Mouse (Mus musculus) brain, embryonic 14.5 days (tissue): Measurements from ENCODE around the gene 0610040J01Rik. TPM values are rescaled to one million over a fixed set of nuclear protein-coding genes. Genes with fewer than 3 reads are reported as not detected.
A peak's percentile ranks its signal among the peaks of the same experiment; 100 is the strongest.

ENCODE experiments used
- DNase-seq: peaks from one replicate; pipeline ENCODE4 v3.0.0-alpha.2; 2011; ENCODE audit warnings: low read depth
- CTCF ChIP-seq: fragments of 200-500 bp; IDR thresholded peaks from 2 replicates; pipeline ENCODE4 v1.5.1; 2012; ENCODE audit warnings: inconsistent platforms, mild to moderate bottlenecking, moderate library complexity, borderline replicate concordance; ENCODE audit not compliant: insufficient read depth, insufficient read length; ENCODE audit errors: extremely low read depth
- POLR2A ChIP-seq: fragments of 200-500 bp; IDR thresholded peaks from 2 replicates; pipeline ENCODE4 v1.6.1; 2012; ENCODE audit warnings: mild to moderate bottlenecking, inconsistent platforms, borderline replicate concordance; ENCODE audit not compliant: poor library complexity, insufficient read depth, insufficient read length, severe bottlenecking; ENCODE audit errors: extremely low read depth
- polyA plus RNA-seq: library from polyadenylated mRNA; depleted of rRNA; stranded (reverse); fragments of >200 nt; gene quantifications from 2 replicates; pipeline ENCODE4 v1.2.3, GENCODE M21; 2012; rRNA removed

The 0610040J01Rik gene
- 1.8 and 2.0 TPM in 2 replicates for polyA plus RNA-seq

DNA sequence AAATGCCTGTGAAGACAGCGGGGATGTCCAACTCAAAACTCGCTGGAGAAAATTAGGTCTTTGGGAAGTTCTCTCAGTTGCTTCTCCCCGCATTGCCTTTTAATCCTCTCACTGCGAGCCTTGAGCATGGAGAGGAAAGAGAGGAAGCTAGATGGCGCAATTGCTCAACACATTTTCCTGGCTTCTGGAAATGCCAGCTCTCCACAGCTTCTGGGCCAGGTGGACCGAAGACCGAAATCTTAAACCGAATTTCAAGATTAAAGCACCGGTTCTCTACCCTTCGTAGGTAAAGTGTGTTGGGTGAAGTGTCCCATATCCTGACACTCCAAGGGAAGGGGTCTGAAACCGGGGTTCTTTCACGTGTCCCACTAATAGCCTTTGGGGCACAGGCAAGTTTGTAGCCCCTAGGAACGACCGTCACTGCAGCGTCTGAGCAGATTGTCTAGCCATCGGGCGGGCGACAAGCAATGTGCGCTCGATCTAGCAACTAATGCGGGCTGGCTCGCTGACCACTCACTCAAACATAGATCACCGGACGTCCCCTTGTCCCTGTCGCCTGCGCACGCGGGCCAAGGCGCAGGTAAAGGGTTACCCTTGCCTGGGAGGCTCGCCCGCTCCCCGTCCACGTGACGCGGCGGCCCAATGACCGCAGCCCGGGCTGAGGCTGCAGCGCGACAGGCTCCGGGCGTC, at the start of gene 0610040J01Rik:
Gene 0610040J01Rik, plus strand, starts transcription at position 545 of the 690 bp plus-strand sequence.
- TF ChIP-seq POLR2A (no peak), CTCF (peak; percentile 80)
- DNase-seq = peak; percentile 88

DNA sequence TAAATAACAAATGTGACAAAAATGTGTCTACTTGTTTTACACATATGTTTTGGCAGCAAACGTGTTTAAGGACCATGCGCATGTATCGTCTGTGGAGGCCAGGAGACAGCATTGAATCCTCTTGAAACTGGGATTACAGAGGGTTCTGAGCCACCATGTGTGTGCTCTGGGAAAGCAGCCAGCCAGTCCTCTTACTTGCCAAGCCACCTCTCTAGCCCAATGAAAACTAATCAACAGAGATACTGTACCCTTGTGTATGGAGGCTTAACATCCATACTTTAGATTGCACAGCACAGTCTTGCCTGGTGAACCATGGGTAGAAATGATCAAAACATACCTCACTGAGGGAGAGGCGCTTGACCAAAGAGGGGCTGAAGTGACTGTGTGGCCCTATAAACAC, 46.3 kb upstream of the 0610040J01Rik start:
- peak; percentile 82 for DNase-seq
- TF ChIP-seq POLR2A (no peak), CTCF (no peak)

DNA sequence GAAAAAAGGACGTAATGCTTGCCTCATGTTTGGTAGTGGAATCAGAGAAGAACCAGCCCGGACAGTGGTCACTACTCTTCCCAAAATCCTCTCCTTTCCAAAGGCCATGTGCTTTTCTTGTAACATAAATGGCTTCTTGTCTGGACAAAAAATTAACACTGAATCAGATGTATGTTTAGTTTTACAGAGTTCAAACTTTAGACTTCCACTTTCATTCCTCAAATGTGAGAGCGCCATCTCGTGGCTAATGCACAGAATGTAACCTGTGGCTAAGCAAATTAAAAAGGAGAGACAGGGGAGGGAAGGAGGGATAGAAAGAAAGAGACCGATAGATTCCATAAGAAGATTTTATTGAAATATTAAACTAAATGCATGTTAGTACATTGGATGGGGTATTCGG, 45.4 kb upstream of the 0610040J01Rik start:
- peak; percentile 90 for DNase-seq
- peak; percentile 66; the same call in 1 of the 2 replicates for TF ChIP-seq CTCF
- TF ChIP-seq POLR2A = no peak

DNA sequence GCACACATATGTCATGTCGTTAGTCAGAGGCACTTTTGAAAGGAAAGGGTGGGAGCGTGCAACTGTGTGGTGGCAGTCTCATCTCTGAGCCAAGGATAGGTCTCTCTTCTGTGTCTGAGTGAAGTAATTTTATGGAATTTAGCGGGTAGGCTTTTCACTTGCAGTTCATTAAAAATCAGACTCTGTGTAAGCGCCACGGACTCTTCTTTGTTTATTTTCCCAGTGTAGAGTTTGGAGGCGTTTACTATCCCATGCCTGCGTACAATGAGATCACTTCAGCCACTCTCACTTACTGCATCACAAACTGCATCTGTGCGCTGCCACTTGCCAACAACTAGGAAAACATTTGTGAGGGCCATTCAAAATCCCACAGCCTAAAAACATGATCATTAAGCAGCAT, 44.7 kb upstream of the 0610040J01Rik start:
- peak; percentile 83 for DNase-seq
- TF ChIP-seq POLR2A (no peak), CTCF (no peak)

DNA sequence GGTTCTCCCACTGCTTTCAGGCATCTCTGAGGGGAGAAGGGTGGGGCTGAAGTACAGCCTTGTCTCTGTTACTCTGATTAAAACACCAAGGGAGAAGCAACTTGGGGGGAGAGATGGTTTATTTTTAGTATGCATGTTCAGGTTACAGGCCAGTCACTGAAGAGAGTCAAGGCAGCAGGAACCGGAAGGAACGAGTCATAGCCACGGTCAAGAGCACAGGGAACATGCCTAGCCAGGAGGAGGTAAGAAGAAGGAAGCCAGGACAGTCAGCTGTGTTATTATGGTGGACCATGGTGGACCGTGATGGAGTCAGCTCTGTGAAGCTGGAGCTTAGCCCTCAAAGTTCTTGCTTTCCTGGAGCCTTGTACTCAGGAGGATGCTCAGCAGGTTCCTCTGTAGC, 43.9 kb upstream of the 0610040J01Rik start:
- TF ChIP-seq CTCF (no peak), POLR2A (no peak)
- no peak for DNase-seq

DNA sequence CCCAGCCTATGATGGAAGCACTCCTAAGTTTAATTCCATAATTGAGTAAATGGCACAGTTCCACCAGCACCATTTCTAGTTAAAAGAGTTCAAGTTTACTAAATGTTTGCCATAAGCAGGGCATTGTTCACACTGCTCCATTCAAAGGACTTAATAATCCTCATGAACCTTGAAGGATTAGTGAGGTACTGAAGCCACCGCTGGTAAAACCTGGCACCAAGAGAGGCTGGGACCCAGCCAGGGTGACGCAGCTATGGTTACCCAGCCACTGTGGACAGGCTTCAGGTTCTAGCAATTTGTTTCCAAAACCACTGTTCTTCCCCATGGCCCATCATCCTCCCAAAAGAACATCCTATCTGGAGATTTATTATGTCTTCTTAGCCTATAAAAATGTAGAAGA, 39.2 kb upstream of the 0610040J01Rik start:
- DNase-seq = peak; percentile 56
- TF ChIP-seq CTCF (no peak), POLR2A (no peak)

DNA sequence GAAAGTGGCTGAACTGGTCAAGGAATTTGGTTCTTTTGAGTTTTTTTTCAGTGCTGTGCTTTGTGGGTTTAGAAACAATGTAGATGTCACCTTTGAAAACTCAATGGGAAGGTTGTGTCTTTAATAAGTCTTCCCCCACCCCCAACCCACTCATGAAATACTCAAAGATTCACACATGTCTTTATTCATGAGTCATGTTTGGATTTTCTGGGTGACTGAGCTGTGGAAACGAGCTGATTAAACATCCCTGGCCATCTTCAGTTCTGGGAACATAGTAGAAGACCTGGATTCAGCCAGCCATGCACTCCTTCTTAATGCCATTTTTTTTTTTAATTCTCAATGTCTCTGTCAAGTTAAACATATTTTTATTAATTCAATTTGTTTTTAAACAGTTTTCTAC, 38.6 kb upstream of the 0610040J01Rik start:
- no peak for TF ChIP-seq POLR2A
- no peak for TF ChIP-seq CTCF

DNA sequence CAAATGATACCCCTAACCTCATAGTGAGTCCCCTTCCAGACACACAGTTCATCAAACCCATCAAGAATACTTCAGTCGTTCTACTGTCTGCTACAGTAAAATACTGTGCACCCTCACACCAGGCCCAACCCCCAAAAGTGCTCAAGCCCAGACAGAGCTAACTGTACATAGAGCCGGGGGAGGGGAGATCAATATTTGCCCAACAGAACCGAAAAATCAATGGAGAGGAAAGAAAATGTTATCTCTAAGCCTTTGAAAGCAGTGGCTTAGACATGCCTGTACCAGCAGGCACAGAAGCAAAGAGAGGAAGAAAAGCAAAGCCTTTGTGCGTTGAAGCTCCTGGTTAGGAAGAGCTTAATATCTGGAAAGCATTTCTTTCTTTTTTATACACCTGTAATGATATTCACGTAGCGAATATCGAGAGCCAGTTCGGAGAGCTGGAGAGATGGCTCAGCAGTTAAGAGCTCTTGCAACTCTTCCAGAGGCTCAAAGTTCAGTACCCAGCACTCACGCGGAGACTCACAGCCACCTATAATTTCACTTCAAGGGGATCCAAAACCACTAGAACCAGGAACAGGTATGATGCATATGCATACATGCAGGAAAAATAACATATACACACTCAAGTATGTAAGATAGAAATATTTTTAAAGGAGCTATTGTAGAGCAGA, 23.9 kb upstream of the 0610040J01Rik start:
- TF ChIP-seq POLR2A (no peak), CTCF (no peak)
- DNase-seq = no peak

More for the DNA sequence above, 38.6 kb upstream of the 0610040J01Rik start:
- no peak for DNase-seq

DNA sequence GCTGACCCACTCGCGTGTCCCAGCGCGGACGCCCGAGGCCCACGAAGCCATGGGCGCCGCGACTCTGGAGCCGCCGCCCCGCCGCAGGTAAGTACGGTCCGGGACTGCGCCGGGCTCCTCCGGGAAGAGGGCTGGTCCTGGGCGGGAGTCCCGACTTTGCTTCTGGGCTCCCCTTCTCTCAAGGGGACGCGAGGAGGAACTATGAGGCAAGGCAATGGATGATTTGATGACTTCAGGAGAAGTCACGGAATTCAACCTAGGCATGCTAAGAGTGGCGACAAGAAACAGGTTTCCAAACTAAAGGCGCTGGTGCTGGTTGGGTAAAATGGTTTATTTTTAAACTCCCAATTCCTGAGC, 324 bp downstream of the 0610040J01Rik start:
- TF ChIP-seq POLR2A = no peak
- no peak for TF ChIP-seq CTCF
- no peak for DNase-seq

DNA sequence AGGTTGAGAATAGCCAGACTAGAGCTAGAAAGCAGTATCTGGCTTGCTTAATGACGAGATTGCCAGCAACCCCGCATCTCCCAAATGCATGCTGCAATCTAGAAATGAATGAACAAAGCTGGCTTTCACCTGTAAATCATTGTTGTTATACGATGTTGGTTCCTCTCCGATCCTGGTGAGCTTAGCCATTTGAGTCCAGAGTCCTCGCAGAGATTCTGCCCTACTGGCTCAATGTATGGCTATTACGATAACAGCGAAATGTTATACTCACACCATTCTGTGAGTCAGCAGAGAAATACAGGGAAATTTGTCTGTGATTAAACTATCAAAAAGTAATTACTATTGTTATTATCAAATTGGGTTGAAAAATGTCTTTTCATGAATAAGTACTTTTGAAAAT, 4.5 kb downstream of the 0610040J01Rik start:
- DNase-seq = no peak
- TF ChIP-seq POLR2A (no peak), CTCF (no peak)

DNA sequence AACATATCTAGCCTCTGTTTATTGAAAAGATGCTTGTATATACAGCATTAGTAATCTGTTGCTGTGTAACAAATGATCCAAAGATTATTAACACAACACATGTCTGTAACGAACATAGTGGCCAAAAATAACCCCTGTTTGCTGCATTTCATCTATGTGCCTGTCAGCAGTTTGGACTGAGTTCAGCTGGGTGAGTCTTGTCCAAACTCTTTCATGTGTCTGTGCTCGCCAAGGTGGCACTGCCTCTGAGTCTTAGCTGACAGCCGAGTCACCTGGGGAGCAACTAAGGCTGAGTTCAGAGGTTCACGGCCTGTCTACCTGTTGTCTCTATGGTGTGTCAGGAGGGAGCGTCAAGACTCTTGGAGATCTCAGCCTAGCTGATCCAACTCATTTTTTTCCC, 5.1 kb downstream of the 0610040J01Rik start:
- DNase-seq = no peak
- TF ChIP-seq CTCF (no peak), POLR2A (no peak)

DNA sequence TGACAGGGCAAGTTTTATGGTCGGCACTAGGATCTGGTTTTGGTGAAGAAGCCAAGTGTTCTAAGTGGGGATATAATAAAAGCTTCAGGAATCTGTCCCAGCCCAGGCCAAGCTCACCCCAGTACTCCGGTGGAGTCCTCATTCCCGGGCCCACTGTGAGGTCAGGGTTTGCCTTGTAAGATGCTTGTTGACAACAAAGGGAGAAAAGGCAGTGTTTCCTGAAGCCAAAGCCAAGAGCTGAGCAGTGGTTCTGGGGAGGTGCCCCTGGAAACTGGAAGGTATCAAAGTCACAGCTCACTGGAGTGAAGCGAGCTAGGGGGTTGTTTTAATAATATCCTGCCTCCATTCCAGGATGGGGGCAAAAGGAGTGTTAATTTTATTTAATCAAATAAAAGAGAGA, 6.8 kb downstream of the 0610040J01Rik start:
- TF ChIP-seq POLR2A (no peak), CTCF (no peak)
- DNase-seq = no peak
